Mouse (Mus musculus) cerebellum, adult 11-12 months (tissue): ENCODE results near the gene Txlng.
A peak's percentile ranks its signal among the peaks of the same experiment; 100 is the strongest.

Experiments
- DNase-seq: peaks from one replicate; pipeline ENCODE4 v3.0.0; 2022

Gene Txlng

GRCm38 (mm10) chrX:162759251-162760114 lies 69.8 kb downstream of the Txlng start:
- peak; percentile 45 for DNase-seq

- no peak for DNase-seq
These were observed 73.2 kb downstream of the Txlng start for GRCm38 (mm10) chrX:162756058-162756457.

GRCm38 (mm10) chrX:162754314-162754713 lies 74.9 kb downstream of the Txlng start:
- no peak for DNase-seq

DNA sequence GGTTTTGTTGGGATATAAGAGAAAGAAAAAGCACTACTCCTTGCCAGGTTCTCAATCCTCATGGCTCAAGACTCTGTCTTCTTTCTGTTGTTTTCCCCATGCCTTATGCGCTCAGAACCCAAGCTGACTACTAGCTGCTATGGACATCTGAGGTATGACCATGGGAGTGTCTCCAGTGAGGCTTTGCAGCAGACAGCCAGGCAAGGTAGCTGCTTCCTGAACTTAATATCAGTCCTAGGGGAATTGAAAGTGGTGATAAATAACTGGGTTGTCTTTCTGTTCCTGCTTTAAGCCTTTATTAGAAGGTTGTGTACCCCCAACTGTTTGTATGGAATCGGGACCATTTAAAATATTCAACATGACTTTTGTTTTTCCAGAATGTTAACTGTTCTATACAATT lies 76.8 kb downstream of the Txlng start:
- no peak for DNase-seq

GRCm38 (mm10) chrX:162748696-162749420 lies 80.4 kb downstream of the Txlng start:
- DNase-seq, result no peak

DNA sequence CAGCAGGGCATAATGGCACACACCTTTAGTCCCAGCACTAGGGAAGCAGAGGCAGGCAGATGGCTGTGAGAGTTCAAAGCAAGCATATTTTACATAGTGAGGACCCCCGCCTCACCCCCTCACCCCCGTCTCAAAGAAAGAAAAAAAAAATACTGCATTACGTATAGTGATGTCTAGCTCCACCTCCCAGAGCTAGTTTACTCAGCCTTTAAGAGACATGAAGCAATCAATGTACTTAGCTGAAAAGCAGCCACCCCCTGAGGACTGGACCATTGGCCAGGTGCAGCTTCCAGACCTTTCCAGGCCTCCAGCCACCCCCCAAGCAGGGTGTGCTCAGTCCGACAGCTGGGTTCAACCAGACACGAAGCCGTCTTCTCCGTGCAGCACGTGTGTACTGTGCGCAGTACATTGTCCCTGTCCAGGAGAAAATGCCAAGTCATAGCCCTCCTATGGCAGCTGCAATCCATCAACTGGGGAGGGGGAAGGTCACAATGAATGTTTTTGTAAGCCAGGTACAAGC lies 93.1 kb downstream of the Txlng start:
- peak; percentile 34 for DNase-seq

- DNase-seq, result peak; percentile 66
These were observed 94.0 kb downstream of the Txlng start for GRCm38 (mm10) chrX:162734997-162735929.

- DNase-seq, result no peak
These were observed 99.2 kb downstream of the Txlng start for GRCm38 (mm10) chrX:162730031-162730430.
